Mouse (Mus musculus) limb, embryonic 11.5 days (tissue): ENCODE measurements at regions not wholly inside any gene's neighbourhood (a gene's known extent, or its start where the extent isn't known, plus 50 kb on each side); places are given as distances from the start of the nearest gene placed in this dataset.

Source experiments
- ATAC-seq: fragments of 200-750 bp; cut with Nextera tagmentation; 2 replicates; pipeline ENCODE4 v1.8.0; 2017; ENCODE audit warnings: low read depth; ENCODE audit not compliant: insufficient number of reproducible peaks, low FRiP score, low TSS enrichment
- DNase-seq: peaks from one replicate; pipeline ENCODE4 v3.0.0-alpha.2; 2015; ENCODE audit warnings: low spot score
- H3K27ac ChIP-seq: fragments of 300-500 bp; sonication (generic); replicated peaks from 2 replicates; pipeline ENCODE4 v1.5.1; 2014; ENCODE audit warnings: low read depth, mild to moderate bottlenecking, low read length
- H3K27me3 ChIP-seq: fragments of 300-500 bp; sonication (generic); 2 replicates; pipeline ENCODE4 v1.6.1; 2014; ENCODE audit warnings: mild to moderate bottlenecking, low read length, mixed read lengths; ENCODE audit not compliant: control insufficient read depth, insufficient read depth
- H3K36me3 ChIP-seq: fragments of 300-500 bp; sonication (generic); 2 replicates; pipeline ENCODE4 v1.6.1; 2014; ENCODE audit warnings: mild to moderate bottlenecking, low read length, moderate library complexity, mixed read lengths; ENCODE audit not compliant: control insufficient read depth, insufficient read depth
- H3K4me1 ChIP-seq: fragments of 300-500 bp; sonication (generic); 2 replicates; pipeline ENCODE4 v1.6.1; 2014; ENCODE audit warnings: low read length, mixed read lengths; ENCODE audit not compliant: control insufficient read depth, insufficient read depth
- H3K4me2 ChIP-seq: fragments of 300-500 bp; sonication (generic); 2 replicates; pipeline ENCODE4 v1.6.1; 2014; ENCODE audit warnings: low read depth, mild to moderate bottlenecking, moderate library complexity; ENCODE audit not compliant: severe bottlenecking
- H3K4me3 ChIP-seq: fragments of 300-500 bp; sonication (generic); 2 replicates; pipeline ENCODE4 v1.5.1; 2014; ENCODE audit warnings: low read depth, low read length
- H3K9ac ChIP-seq: fragments of 300-500 bp; sonication (generic); 2 replicates; pipeline ENCODE4 v1.6.1; 2014; ENCODE audit warnings: mild to moderate bottlenecking, low read length
- H3K9me3 ChIP-seq: fragments of 300-500 bp; sonication (generic); 2 replicates; pipeline ENCODE4 v1.6.1; 2016; ENCODE audit warnings: low read length; ENCODE audit not compliant: control insufficient read depth
- WGBS: fragments of 180-500 bp; shearing (Covaris S2); extraction: QIAGEN DNeasy Blood & Tissue Kit; methylation state at CpG from one replicate; pipeline ENCODE4 v1.1.7; 2014; 5-methylcytosine and 5-hydroxymethylcytosine counted together

- 79% methylated on average over 3 of the region's 3 CpGs for WGBS
These were observed 1151.4 kb downstream of the Tecrl start for GRCm38 (mm10) chr5:82203606-82204005.

More at GRCm38 (mm10) chr5:82203606-82204005, 1151.4 kb downstream of the Tecrl start:
- Histone ChIP-seq H3K36me3 (no peaks in the 10 kb centered on the region), H3K4me1 (no peaks in the 10 kb centered on the region), H3K4me2 (no peak overlapping the region), H3K27me3 (no peaks in the 10 kb centered on the region), H3K27ac (no peak overlapping the region), H3K9ac (no peak overlapping the region), H3K4me3 (no peak overlapping the region), H3K9me3 (no peaks in the 10 kb centered on the region)
- ATAC-seq (no peak), DNase-seq (no peak)
